Mouse (Mus musculus): ENCODE data around the gene Ttll11. TPM values are rescaled to one million over a fixed set of nuclear protein-coding genes. Genes with fewer than 3 reads are reported as not detected.

The Ttll11 gene
- polyA plus RNA-seq, 1 experiment from 2014 or later: 1.4 TPM

GRCm38 (mm10) chr2:35899712-35900111 is 80.0 kb downstream of the Ttll11 start:
- 100% methylated on average over 3 of the region's 3 CpGs for WGBS
- Histone ChIP-seq H3K4me1 (no peaks in the 10 kb centered on the region), H3K36me3 (no peaks in the 10 kb centered on the region), H3K9me3 (replicated peaks) (no peaks in the 10 kb centered on the region), H3K4me2 (replicated peaks) (no peak overlapping the region), H3K27ac (replicated peaks) (no peak overlapping the region), H3K9ac (no peak overlapping the region), H3K4me3 (replicated peaks) (no peak overlapping the region), H3K27me3 (no peaks in the 10 kb centered on the region)
- ATAC-seq (ENCODE audit: insufficient number of reproducible peaks, low FRiP score, low TSS enrichment, low read depth): no peak

GRCm38 (mm10) chr2:35899135-35899474 is 80.6 kb downstream of the Ttll11 start:
- H3K9me3 ChIP-seq (replicated peaks): no peaks in the 10 kb centered on the region
- H3K9ac ChIP-seq: no peak overlapping the region
- WGBS: 71% methylated on average over 4 of the region's 4 CpGs
- no peaks in the 10 kb centered on the region for H3K4me1 ChIP-seq
- no peak overlapping the region; the same call in 1 of the 2 replicates for H3K27ac ChIP-seq (replicated peaks)
- H3K4me2 ChIP-seq (replicated peaks): no peak overlapping the region
- H3K27me3 ChIP-seq: no peaks in the 10 kb centered on the region
- no peak overlapping the region for H3K4me3 ChIP-seq (replicated peaks)
- ATAC-seq (ENCODE audit: insufficient number of reproducible peaks, low FRiP score, low TSS enrichment, low read depth): no peak
- no peaks in the 10 kb centered on the region for H3K36me3 ChIP-seq

- Histone ChIP-seq H3K4me3 (replicated peaks) (no peak overlapping the region), H3K4me1 (no peaks in the 10 kb centered on the region), H3K27me3 (no peaks in the 10 kb centered on the region), H3K4me2 (replicated peaks) (no peak overlapping the region), H3K9ac (no peak overlapping the region), H3K9me3 (replicated peaks) (no peaks in the 10 kb centered on the region), H3K27ac (replicated peaks) (no peak overlapping the region; the same call in 1 of the 2 replicates), H3K36me3 (no peaks in the 10 kb centered on the region)
- WGBS: 62% methylated on average over 6 of the region's 6 CpGs
- peak; percentile 89 for ATAC-seq (ENCODE audit: insufficient number of reproducible peaks, low FRiP score, low TSS enrichment, low read depth)
These were observed 81.1 kb downstream of the Ttll11 start for GRCm38 (mm10) chr2:35898425-35899134.

- 75% methylated on average over 2 of the region's 2 CpGs for WGBS
These were observed 82.6 kb downstream of the Ttll11 start for GRCm38 (mm10) chr2:35897125-35897524.

GRCm38 (mm10) chr2:35894512-35894911 is 85.2 kb downstream of the Ttll11 start:
- no peaks in the 10 kb centered on the region for H3K4me1 ChIP-seq
- WGBS: 86% methylated on average over 2 of the region's 2 CpGs
- H3K4me3 ChIP-seq (replicated peaks): no peak overlapping the region
- H3K9me3 ChIP-seq (replicated peaks): no peaks in the 10 kb centered on the region
- no peak overlapping the region for H3K9ac ChIP-seq
- ATAC-seq (ENCODE audit: insufficient number of reproducible peaks, low FRiP score, low TSS enrichment, low read depth): no peak
- H3K27me3 ChIP-seq: no peaks in the 10 kb centered on the region
- no peaks in the 10 kb centered on the region for H3K36me3 ChIP-seq
- no peak overlapping the region for H3K27ac ChIP-seq (replicated peaks)
- no peak overlapping the region for H3K4me2 ChIP-seq (replicated peaks)

More at GRCm38 (mm10) chr2:35897125-35897524, 82.6 kb downstream of the Ttll11 start:
- Histone ChIP-seq H3K4me3 (replicated peaks) (no peak overlapping the region), H3K36me3 (no peaks in the 10 kb centered on the region), H3K27me3 (no peaks in the 10 kb centered on the region), H3K4me1 (no peaks in the 10 kb centered on the region), H3K9ac (no peak overlapping the region), H3K27ac (replicated peaks) (no peak overlapping the region), H3K4me2 (replicated peaks) (no peak overlapping the region), H3K9me3 (replicated peaks) (no peaks in the 10 kb centered on the region)
- no peak for ATAC-seq (ENCODE audit: insufficient number of reproducible peaks, low FRiP score, low TSS enrichment, low read depth)

- Histone ChIP-seq H3K4me2 (replicated peaks) (no peak overlapping the region), H3K27ac (replicated peaks) (no peak overlapping the region), H3K27me3 (no peaks in the 10 kb centered on the region), H3K9ac (no peak overlapping the region), H3K9me3 (replicated peaks) (no peaks in the 10 kb centered on the region), H3K4me1 (no peaks in the 10 kb centered on the region), H3K4me3 (replicated peaks) (no peak overlapping the region), H3K36me3 (no peaks in the 10 kb centered on the region)
- 81% methylated on average over 3 of the region's 3 CpGs for WGBS
- ATAC-seq (ENCODE audit: insufficient number of reproducible peaks, low FRiP score, low TSS enrichment, low read depth): no peak
These were observed 89.1 kb downstream of the Ttll11 start for GRCm38 (mm10) chr2:35890635-35891034.

GRCm38 (mm10) chr2:35889776-35890175 is 89.9 kb downstream of the Ttll11 start:
- no peaks in the 10 kb centered on the region for H3K4me1 ChIP-seq
- 40% methylated on average over 2 of the region's 2 CpGs for WGBS
- no peak overlapping the region for H3K4me3 ChIP-seq (replicated peaks)
- H3K9ac ChIP-seq: no peak overlapping the region
- H3K36me3 ChIP-seq: no peaks in the 10 kb centered on the region
- H3K27ac ChIP-seq (replicated peaks): no peak overlapping the region
- H3K9me3 ChIP-seq (replicated peaks): no peaks in the 10 kb centered on the region
- H3K27me3 ChIP-seq: no peaks in the 10 kb centered on the region
- H3K4me2 ChIP-seq (replicated peaks): no peak overlapping the region
- no peak for ATAC-seq (ENCODE audit: insufficient number of reproducible peaks, low FRiP score, low TSS enrichment, low read depth)

GRCm38 (mm10) chr2:35884296-35884695 is 95.4 kb downstream of the Ttll11 start:
- Histone ChIP-seq H3K4me1 (peaks cover 32% of the 10 kb centered on the region), H3K9me3 (replicated peaks) (no peaks in the 10 kb centered on the region), H3K4me3 (replicated peaks) (no peak overlapping the region), H3K27ac (replicated peaks) (no peak overlapping the region), H3K27me3 (0 out of 2 replicates have a peak, but pooled peaks cover 8% of the 10 kb centered on the region), H3K4me2 (replicated peaks) (no peak overlapping the region), H3K9ac (no peak overlapping the region), H3K36me3 (no peaks in the 10 kb centered on the region)
- 24% methylated on average over 7 of the region's 7 CpGs for WGBS
- no peak for ATAC-seq (ENCODE audit: insufficient number of reproducible peaks, low FRiP score, low TSS enrichment, low read depth)

- 49% methylated on average over 9 of the region's 9 CpGs for WGBS
- Histone ChIP-seq H3K9ac (no peak overlapping the region), H3K4me1 (peaks cover 32% of the 10 kb centered on the region), H3K27ac (replicated peaks) (no peak overlapping the region), H3K4me2 (replicated peaks) (no peak overlapping the region), H3K4me3 (replicated peaks) (no peak overlapping the region), H3K36me3 (no peaks in the 10 kb centered on the region), H3K27me3 (0 out of 2 replicates have a peak, but pooled peaks cover 8% of the 10 kb centered on the region), H3K9me3 (replicated peaks) (no peaks in the 10 kb centered on the region)
- ATAC-seq (ENCODE audit: insufficient number of reproducible peaks, low FRiP score, low TSS enrichment, low read depth): no peak
These were observed 97.3 kb downstream of the Ttll11 start for GRCm38 (mm10) chr2:35882336-35882987.

- H3K27ac ChIP-seq (replicated peaks): no peak overlapping the region
- H3K36me3 ChIP-seq: no peaks in the 10 kb centered on the region
- no peak overlapping the region for H3K4me2 ChIP-seq (replicated peaks)
- H3K9me3 ChIP-seq (replicated peaks): no peaks in the 10 kb centered on the region
- ATAC-seq (ENCODE audit: insufficient number of reproducible peaks, low FRiP score, low TSS enrichment, low read depth): 0 out of 2 replicates have a peak, but pooled peaks have one; percentile 8
- 0 out of 2 replicates have a peak, but pooled peaks cover 8% of the 10 kb centered on the region for H3K27me3 ChIP-seq
- H3K4me3 ChIP-seq (replicated peaks): no peak overlapping the region
- H3K9ac ChIP-seq: no peak overlapping the region
- 39% methylated on average over 9 of the region's 9 CpGs for WGBS
- H3K4me1 ChIP-seq: peaks cover 32% of the 10 kb centered on the region
These were observed 97.8 kb downstream of the Ttll11 start for GRCm38 (mm10) chr2:35881896-35882295.

- peaks cover 32% of the 10 kb centered on the region for H3K4me1 ChIP-seq
- ATAC-seq (ENCODE audit: insufficient number of reproducible peaks, low FRiP score, low TSS enrichment, low read depth): no peak
- no peak overlapping the region for H3K4me2 ChIP-seq (replicated peaks)
- 0 out of 2 replicates have a peak, but pooled peaks cover 8% of the 10 kb centered on the region for H3K27me3 ChIP-seq
- no peaks in the 10 kb centered on the region for H3K9me3 ChIP-seq (replicated peaks)
- H3K9ac ChIP-seq: no peak overlapping the region
- no peaks in the 10 kb centered on the region for H3K36me3 ChIP-seq
- no peak overlapping the region for H3K4me3 ChIP-seq (replicated peaks)
- H3K27ac ChIP-seq (replicated peaks): no peak overlapping the region
- WGBS: 52% methylated on average over 7 of the region's 7 CpGs
These were observed 99.4 kb downstream of the Ttll11 start for GRCm38 (mm10) chr2:35880362-35880761.

Data from embryonic facial prominence, embryonic 15.5 days (tissue).